Mouse (Mus musculus) spleen, adult 10 weeks (tissue): ENCODE results near the gene Tardbp. TPM values are rescaled to one million over a fixed set of nuclear protein-coding genes. Genes with fewer than 3 reads are reported as not detected.

Experiments used
- polyA plus RNA-seq: library from polyadenylated mRNA; stranded (reverse); fragments of 350-450 nt; fragmentation: Illumina TruSeq; extraction: RNeasy Lipid Tissue Mini Kit (QIAGEN cat#74804); gene quantifications from one replicate; pipeline ENCODE4 v1.2.3, GENCODE M21; 2015; ENCODE audit warnings: low replicate concordance; ENCODE audit not compliant: insufficient read depth

The Tardbp gene
- polyA plus RNA-seq = 751 TPM

DNA sequence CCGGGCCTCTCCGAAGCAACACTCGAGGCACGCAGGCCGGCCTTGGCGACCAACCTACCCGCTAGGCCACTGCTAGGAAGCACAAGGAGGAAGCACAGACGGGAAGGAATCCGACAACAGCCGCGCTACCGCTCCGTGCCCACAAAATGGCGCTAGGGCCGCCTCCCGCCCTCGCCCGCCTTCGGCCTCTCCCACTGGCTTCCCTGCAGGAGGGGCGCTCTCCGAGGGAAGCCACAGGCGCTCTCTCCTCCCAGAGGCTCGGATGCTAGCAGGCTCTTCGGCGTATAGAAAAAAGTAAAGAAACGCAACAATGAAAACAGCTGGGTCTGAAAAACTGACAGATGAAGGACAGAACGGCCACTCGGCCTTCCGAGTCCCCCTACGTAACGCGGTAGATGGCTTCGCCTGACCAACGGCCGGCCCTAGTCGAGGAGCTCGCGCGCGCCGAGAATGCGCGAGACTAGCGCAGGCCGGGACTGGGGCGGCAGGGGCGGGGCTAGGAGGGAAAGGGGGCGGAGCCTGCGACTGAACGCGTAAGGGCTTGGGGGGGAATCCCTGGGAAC lies at the start of gene Tardbp:
TSS of gene Tardbp (minus strand) at position 397 of the 563 bp plus-strand sequence.

DNA sequence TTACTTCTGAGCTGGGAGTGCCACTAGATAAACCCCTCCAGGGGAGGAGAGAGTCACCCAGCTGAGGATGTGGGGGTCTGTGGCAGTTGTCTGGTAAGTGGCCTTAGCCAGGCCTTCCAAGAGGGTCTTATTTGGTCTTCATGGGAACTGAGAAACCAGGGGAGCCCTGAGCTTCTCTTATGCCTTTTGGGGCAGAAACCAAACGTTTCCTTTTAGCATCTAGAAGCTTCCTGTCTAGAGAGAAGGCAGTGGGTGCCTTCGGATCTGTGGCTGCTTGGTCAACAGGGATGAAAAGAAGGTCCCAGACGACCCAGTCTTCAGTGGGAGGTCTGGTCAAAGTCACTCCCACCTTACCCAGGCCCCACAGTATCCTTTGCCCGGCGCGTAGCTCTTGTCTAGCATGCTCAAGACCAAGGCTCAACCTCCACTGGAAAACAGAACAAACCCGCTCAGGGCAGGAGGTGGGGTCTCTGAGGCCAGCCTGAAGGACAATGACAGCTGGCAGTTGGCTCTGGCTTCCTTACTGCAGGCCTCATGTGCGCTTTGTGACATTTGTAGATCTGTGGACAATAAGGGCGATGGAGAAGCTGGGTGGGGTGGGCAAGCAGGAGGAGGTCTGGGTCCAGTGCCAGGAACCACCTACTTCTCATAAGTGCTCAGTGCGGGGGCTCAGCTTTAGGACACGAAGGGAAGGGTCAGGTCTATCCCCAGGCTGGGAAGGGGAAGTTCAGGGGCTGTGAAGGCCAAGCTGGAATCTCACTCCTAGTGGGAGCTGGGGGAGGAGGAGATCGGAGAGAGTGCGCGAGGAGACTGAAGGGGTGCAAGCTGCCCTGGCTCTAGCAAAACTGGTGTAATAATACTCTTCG lies 16.7 kb upstream of the Tardbp start, which contains the start of gene Gm572:
TSS of gene Gm572 (plus strand) at position 27 of the 866 bp plus-strand sequence.

GRCm38 (mm10) chr4:148602357-148603120 lies 24.3 kb downstream of the Tardbp start, which contains the start of gene Masp2:
Gene Masp2, plus strand, starts transcription at chr4:148602554.

GRCm38 (mm10) chr4:148591171-148591630 lies 35.6 kb downstream of the Tardbp start, which contains the start of gene Srm:
Gene Srm, plus strand, starts transcription at chr4:148591503.

Other genes with a start within 250 kb of the Tardbp start
- 7.9 TPM for gene Ubiad1, start 182.2 kb downstream of the Tardbp start, polyA plus RNA-seq
- 11.5 TPM for gene Mtor, start 178.4 kb downstream of the Tardbp start, polyA plus RNA-seq
- gene Angptl7, start 126.6 kb downstream of the Tardbp start, polyA plus RNA-seq = 1.6 TPM
- gene Exosc10, start 68.6 kb downstream of the Tardbp start, polyA plus RNA-seq = 51.3 TPM
- 15.1 TPM for gene Srm, start 35.5 kb downstream of the Tardbp start, polyA plus RNA-seq
- 0.10 TPM for gene Masp2, start 24.5 kb downstream of the Tardbp start, polyA plus RNA-seq
- not detected for gene Gm572, start 16.3 kb upstream of the Tardbp start, polyA plus RNA-seq
- gene Casz1, start 177.4 kb upstream of the Tardbp start, polyA plus RNA-seq = 2.7 TPM